Mouse (Mus musculus) regulatory T cell (primary cell): ENCODE data around the gene Bik.

Experiments used
- in situ Hi-C: fragments of 300-600 bp; cut with MboI, MseI; formaldehyde crosslinking; loops from one replicate; pipeline ENCODE4 v1.15.1; 2025; ENCODE audit warnings: high pct_unique_total_duplicates

The Bik gene

DNA sequence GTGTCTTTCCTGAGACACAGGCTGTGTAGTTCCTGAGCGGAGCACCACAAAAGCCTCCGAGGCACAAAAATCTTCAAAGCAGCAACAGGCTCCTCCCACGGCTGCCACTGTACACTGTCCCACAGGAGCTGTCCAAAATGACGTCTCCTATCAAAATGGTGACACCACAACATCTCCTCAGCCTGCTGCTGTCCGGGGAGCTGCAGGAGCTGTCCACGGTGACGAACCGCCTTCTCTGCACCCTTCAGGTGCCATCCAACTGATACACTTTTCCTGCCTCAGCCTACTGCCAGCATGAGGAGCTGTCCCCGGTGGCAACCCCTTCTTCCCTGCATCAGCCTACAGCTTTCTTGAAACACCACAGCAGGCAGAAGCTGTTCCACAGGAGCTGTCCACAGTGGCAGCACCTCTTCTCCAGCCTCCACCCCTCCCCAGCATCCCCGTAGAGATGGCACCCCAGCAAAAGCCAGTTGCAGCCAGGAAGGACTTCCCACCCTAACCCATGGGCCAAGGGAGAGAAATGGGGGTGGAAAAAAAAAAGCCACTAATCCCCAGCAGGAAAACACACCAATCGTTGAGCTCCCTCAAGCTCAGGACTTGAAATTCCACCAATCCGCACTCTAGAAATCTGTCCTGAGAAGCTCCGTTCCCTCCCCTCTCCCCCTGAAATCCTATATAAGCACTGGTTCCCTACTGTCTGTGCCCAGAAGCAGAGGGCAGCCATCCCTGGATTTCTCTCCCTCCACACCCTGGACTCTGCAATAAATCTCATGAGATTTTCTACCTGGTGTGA lies 14.0 kb upstream of the Bik start:
- in situ Hi-C loops: loop anchor here (25.0 kb wide), 1 partner anchor 1150 kb away; the partner anchor contains the start of gene Ndufa6

DNA sequence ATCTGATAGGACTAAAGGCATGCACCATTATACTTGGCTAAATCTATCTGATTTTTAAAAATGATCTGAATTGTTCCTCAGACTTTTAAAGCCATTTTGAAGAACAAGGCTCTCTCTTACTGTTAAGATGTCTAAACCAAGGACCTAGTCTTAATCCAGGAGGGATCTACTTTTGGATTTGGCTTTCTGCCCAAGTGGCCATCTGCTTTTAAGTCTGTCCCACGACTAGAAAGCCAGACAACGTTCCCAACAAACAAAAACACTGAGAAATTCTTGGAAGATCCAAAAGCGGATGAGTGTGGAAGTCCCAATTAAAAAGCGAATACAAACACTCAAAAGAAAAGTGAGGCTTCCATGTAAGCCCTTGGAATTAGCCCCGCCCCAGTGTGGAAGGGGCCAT lies 11.6 kb upstream of the Bik start:
- in situ Hi-C loops: loop anchor here (5.0 to 25.0 kb wide), 2 partner anchors 77 to 1153 kb away; partner anchors contain the start of gene Ndufa6

DNA sequence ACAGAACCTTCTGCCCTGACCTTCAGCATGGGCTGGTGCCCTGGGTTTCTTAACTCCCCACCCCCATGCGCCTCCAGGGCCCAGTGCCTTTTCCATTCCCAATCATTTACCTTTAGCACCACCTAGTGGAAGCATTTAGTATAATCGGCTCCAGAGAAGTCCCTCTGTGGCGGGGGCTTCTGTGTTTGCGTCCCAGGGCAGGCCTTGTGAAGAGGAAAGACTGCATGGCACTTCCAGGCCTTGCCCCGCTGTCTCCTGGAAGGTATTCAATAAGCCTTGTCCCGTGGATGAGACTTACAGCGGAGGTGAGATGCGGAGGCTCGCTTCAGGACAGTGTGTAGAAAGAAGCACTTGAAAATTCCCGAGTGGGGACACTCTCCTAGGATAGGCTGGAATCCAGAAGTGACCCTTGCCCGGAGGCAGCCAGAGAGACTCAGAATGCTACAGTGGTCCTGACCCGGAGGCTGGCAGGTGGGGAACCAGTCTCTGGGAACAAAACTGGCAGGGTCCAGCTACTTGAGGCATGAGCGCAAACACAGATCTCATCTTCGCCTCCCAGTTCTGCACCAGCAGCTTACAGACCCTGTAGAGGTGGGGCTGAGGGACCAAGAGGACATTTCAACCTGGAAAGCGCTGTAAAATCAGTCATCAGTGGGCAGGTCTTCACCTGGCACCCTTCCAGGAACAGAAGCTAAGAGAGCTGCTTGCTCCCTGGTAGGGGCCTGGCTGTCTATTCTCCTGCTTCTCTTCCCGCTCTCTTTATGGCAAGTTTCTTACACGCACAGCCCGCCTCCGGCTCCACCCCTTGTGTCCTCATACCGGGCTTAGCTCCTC lies 8.2 kb upstream of the Bik start:
- in situ Hi-C loops: loop anchor here (5.0 to 25.0 kb wide), 2 partner anchors 74 to 1156 kb away; partner anchors contain the start of gene Ndufa6

DNA sequence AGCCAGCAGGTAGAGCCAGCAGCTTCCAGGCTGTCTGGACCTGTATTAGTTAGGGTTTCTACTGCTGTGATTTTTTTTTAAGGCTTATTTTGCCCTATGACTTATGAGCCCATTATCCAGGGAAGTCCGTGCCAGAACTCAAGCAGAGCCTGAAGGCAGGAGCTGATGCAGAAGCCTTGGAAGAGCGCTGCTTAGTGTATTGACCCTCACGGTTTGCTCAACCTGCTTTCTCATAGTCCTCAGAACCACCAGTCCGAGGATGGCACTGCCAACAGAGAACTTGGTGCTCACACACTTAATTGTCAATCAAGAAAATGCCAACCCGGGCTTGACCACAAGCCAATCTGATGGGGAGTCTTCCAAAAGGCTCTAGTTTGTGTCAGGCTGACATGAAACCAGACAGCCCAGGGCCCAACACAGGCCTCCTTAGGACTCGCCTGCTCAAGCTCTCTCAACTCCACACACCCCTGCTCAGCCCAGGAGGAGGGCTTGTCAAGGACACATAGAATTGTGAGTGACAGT lies 5.7 kb upstream of the Bik start:
- in situ Hi-C loops: loop anchor here (25.0 kb wide), 1 partner anchor 1159 kb away; the partner anchor contains the start of gene Ndufa6

DNA sequence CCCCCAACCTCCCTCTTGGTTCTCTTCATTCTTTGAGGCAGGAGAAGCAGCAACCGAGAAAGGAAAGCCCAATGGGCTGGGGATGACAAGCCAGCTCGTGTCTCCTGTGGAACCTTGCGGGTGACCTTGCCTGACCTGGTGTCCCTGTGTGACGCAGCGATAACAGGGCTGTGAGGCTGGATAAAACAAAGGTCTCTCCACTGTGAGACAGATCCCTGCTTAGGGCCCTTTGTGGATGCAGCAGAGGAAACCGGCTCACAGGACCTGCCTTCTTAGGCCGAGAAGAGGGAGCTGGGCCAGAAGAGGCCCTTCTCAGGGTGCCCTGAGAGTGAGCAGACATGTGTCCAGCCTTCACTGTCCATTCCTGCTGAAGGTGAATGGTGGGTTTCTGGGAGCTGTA lies 3.5 kb upstream of the Bik start:
- in situ Hi-C loops: loop anchor here (25.0 kb wide), 1 partner anchor 1161 kb away; the partner anchor contains the start of gene Ndufa6

DNA sequence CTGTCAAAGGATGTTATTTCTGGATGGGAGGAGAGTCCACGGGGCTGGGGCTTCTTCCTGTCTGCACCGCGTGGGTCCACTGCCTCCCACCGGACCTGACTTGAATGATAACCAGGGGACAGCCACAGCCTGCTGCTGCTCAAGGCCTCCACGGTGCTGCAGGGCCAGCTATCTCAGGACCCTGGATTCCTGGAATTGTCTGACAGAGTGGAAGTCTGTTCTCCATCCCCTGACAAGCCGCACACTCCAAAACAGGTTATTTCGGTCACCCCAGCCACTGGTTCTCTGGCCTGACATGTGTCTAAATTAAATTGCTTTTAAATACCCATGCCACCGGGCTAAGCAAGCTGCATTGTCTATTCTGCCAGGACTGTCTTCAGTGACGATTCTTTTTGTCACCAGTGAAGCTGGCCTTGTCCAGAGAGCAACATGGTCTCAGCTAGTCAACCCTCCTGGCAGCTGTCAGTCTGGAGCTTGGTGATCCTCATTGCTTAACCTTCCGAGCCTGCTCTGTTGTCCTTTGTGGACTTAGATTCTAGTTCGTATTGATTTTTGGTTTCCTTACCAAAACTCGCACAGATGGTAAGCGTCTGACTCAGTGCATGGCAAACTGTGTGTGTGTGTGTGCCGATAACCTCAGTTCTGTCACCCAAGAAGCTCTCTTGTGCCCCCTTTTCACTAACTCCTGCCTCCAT lies 2.9 kb upstream of the Bik start:
- in situ Hi-C loops: loop anchor here (25.0 kb wide), 1 partner anchor 1161 kb away; the partner anchor contains the start of gene Ndufa6

DNA sequence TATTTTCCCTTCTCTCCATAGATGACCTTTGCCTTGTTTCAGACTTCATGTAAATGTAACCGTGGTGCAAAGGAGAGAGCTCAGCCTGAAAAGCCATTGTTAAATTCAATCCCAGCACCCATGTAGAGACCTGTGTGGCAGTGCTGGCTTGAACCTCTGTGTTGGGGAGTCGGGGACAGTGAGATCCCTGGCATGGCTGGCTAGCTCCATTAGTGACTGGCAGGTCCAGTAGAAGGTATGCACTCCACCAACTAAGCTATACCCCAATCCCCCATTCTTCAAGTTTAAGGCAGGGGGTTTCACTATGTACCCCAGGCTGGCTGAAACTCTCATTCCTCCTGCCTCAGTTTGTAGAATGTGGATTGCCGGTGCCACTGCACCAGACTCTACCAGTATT lies 2.3 kb upstream of the Bik start:
- in situ Hi-C loops: loop anchor here (25.0 kb wide), 1 partner anchor 1162 kb away; the partner anchor contains the start of gene Ndufa6

DNA sequence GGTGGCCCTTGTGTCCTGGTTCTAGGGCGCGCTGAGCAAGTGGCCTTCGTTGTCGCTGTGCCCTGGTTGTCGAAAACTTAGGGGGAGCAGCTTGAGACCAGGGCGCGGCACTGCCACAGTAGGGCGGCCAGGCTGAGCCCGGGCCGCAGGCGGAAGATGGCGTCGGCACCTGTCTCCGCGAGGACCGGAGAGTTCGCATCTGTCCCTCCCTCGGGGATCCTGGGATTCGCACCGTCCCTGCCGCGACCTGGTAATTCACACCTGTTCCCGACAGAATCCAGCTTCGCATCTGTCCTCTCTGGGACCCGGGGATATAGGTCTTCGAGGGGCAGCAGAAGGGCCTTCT lies 403 bp downstream of the Bik start:
- in situ Hi-C loops: no loop called here

DNA sequence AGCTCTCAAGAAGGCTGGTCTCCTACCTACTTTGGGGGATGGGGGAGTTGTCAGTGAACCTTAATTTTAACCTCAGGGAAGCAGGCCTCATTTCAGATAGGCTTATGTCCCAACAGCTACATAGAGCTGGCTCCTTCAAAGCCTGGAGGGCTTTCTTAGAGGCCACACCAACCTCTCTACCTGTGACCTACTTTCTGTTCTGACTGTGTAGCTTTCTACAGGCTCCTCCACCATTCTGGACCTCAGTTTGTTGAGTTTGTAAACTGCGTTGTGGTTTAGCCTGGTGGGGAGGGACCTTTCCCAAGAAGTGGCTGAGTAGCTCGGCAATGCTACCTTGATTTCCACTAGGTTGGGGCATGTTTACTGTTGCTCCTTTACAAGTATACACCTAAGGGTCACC lies 1.1 kb downstream of the Bik start:
- in situ Hi-C loops: no loop called here

DNA sequence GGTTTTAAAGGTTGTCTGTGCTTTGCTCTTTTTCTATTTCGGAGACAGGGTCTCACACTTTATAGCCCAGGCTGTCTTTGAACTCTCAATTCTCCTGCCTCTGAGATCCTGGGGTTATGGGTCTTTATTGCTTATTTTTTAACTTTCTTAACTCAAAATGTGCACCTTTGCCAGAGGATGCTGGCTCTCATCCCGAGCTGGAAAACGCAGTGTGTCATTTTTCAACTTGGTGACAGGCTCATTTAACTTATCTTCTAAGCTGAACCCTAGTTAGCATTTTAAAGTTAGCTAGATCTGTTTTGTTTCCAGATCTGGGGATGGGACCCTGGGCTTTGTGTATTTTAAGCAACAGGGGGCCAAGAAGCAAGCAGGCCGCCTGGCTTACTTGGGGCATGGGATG lies 2.2 kb downstream of the Bik start:
- in situ Hi-C loops: no loop called here

DNA sequence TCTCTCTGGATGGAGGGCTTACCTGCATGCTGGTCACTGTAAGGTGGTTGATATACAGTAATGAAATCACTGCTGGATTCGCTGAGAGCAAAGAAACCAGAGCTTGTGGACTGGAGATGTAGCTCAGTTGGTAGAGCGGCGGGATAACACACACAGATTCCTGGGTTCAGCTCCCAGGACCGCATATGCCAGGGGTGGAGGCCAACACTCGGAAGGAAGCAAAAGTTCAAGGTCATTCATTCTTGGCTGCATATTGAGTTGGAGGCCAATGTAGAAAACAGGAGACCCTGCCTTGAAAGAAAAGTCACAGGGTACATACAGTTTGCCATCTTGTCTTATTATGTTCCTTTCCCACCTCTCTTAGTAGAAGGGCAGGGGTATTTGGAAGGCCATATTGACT lies 3.1 kb downstream of the Bik start:
- in situ Hi-C loops: no loop called here

DNA sequence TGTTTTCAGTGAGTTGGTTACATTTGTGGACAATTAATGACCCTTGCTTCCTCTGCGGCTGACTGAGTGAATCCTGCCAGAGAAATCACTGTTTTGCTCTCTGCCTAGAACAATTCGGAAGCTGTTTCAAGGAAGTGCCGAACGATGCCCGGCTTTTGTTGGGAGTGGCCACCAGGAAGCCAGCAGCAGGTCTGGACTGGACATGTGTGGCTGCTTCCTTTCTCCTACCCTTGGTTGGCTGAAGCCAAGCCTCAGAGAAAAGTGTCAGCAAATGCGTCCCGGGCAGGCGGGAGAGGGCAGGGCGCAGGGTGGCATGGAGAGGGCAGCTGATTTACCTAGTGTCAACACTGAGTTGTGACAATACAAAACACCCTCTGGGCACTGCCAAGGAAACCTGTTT lies 3.6 kb downstream of the Bik start:
- in situ Hi-C loops: no loop called here

DNA sequence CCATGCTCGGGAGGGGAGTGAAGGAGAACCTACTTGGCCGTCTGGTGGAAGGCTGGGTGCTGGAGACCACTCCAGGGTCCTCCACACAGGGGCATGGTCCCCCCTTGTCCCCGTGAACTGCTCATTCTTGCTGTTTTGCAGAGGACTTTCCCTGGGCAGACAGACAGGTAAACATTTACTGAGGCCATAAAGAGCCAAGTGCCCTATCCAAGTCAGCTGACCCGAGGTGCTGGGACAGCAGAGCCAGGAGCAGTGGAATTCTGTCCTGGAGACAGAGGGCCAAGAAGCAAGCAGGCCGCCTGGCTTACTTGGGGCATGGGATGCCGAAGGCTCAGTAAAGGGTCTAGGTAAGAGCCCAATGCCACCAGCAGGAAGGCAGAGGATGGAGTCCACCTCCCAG lies 4.0 kb downstream of the Bik start:
- in situ Hi-C loops: no loop called here

DNA sequence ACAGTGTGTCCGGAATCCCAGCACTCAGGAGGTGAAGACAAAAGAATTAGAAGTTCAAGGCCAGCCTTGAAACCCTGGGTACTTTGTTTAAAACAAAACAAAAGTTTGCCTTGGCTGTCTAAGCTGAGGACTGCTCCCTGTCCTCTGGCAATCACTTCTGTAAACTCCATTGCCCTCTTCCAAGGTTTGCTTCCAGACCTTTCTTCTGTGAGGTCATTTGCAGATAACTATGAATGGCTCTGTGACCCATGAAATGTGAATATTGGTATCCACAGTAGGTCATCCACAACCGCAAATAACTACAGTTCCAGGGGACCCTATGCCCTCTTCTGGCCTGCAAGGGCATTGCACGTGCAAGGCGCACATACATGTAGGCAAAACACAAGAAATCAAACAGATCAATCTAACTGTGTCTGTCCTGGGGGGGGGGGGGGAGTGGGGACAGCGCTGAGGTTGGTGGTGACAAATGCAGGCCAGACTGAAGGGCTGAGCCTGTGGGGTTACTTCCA lies 5.4 kb downstream of the Bik start:
- in situ Hi-C loops: no loop called here

DNA sequence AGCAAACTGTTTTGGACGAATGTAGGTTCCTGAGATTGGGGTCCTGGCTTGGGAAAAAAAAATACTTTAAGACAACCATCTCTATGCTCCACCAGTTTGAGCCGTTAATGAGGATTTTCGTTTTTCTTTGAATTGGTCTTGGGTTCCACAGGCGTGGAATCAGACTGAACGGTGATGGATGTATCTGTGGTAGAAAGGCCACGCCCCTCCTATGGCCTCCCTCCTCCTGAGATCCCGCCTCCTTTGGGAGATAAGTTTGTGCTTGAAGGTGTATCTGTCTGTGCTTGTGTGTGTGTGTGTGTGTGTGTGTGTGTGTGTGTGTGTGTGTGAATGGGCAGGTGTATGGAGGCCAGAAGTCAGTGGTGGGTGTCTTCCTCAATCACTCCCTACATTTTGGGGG lies 5.9 kb downstream of the Bik start:
- in situ Hi-C loops: no loop called here

DNA sequence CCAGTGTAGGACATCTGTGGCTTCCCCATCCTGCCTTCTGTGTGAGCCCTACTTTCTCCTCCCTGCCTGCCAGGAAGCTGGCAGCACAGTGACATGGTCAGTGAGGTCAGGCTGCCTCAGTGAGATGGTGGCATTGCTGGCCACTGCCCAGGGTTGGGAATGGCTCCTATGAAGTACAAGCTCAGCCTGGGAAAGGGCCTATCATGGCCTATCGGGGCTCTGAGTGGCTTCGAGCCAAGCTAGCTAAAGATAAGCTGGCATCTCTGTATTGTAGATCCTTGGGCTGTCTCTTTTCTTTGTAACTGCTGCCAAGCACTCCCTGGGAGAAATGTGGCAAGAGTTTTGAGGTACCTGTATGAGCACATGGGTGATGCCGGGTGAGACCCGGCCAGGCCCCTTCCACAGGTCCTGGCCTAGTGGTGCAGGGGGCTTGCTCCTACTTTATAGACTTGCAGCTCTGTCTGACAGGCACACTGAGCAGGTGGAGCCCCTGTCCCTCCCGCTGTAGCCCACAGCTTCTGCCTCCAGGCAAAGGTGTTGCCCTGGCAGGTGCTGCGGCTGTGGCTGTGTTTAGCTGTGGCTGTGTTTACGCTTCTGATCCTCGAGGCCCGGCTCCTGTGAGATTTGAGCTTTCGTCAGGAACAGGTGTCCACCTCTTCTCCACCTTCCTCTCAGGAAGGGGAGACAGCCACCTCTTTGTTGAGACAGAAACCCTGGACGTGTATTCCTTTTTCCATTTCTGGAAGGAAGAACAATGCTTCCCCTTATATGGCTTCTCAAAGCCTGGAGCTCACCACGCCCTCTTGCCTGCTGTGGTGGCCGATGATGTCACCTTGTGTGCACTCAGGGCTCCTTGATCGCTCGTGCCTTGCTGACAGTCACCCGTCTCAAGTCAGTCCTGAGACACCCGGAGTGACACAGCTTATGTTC lies 8.6 kb downstream of the Bik start:
- in situ Hi-C loops: no loop called here

DNA sequence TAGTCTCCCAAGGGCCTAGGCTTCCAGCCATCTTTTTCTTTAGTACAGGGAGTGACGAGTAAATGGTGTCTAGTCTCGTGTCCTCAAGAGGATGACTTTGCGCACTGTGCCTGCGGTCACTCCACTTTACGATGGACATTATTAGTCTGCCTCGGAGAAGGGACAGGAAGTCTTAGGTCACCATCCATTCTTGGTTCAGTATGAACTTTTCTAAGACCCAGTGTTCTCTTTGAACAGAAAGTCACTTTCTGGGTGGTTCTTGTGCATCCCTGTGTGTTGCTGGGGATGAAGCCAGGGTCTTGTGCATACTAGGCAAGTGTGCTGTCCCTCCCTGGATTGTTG lies 9.2 kb downstream of the Bik start:
- in situ Hi-C loops: no loop called here

DNA sequence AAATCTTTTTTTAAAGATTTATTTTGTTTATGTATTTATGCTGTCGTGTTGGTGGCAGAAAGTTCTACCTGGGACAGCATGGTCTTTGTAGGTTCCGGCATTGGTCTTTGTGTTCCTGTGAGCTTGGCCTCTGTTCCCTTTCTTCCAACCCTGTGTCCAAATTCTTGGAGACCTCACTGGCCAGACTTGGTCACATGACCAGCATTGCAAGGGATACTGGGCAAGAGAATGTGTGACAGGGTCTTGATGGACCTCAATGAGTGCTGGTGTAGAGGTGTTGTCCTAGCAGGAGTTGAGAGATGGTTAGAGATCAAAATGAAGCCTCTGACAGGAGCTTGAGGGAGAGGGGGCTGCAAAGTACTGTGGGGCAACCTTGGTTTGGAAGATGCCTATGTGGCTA lies 12.2 kb downstream of the Bik start:
- in situ Hi-C loops: no loop called here

DNA sequence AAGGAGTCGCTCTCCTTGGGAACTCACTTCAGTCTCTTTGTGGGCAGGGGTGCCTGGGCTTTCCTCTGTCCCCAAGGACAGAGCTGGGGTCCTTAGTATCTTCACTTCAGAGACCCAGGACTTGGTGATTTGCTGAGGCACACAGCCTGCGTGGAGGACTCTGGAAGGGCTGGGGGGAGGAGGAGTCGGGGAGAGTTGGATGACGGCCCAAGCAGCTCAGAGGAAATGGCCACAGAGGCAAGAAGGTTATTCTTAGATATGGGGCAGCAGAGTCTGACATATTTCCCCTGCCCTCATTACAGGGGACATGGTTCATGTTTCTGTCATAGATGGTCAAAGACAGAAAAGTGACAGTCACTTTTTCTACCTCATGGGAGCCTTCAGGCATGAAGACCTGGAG lies 13.2 kb downstream of the Bik start:
- in situ Hi-C loops: no loop called here

DNA sequence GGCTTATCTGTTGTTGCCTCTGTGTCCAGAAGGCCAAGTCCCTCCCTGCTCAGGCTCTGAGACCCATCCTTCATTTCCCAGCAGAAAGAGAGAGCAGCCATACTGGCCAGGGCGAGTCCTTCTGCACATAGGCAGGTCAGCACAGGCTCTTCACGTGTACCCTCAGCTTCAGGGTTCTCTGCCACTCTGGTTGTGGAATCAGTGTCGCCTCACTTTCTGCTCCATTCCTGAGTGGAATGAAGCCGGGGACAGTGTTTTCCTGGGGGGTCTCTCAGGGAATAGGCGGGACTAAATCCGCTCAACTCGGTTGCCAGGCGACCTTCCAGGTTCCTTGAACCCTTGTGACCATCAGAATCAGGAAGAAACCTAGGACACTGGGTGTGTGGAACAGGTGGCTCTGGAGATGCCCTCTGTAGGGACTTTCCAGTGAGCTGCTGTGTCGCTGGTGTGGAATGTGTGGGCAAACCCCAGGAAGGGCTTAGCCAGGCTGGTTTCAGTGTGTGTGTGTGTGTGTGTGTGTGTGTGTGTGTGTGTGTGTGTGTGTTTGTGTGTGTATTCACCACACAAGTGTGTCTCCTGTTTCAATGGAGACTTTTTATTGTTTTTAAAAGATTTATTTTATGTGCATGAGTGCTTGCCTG lies 15.1 kb downstream of the Bik start:
- in situ Hi-C loops: no loop called here
